Mouse (Mus musculus) ZHBTc4 (cell line): ENCODE data around the gene Qdpr.

ENCODE experiments used
- DNase-seq: peaks from one replicate; pipeline ENCODE4 v3.0.0-alpha.2; 2011; ENCODE audit warnings: low read depth, low spot score

Qdpr gene

GRCm38 (mm10) chr5:45449831-45450716 is at the start of gene Qdpr:
TSS of gene Qdpr (minus strand) at chr5:45450236.
- peak; percentile 100 for DNase-seq

GRCm38 (mm10) chr5:45497564-45497963 is 47.5 kb upstream of the Qdpr start:
- DNase-seq: no peak

GRCm38 (mm10) chr5:45496930-45497550 is 47.0 kb upstream of the Qdpr start:
- peak; percentile 58 for DNase-seq

GRCm38 (mm10) chr5:45496479-45496878 is 46.4 kb upstream of the Qdpr start:
- DNase-seq: no peak

- no peak for DNase-seq
Measured at GRCm38 (mm10) chr5:45496042-45496441, 46.0 kb upstream of the Qdpr start.

GRCm38 (mm10) chr5:45495429-45495975 is 45.5 kb upstream of the Qdpr start:
- DNase-seq: peak; percentile 92

GRCm38 (mm10) chr5:45494093-45494755 is 44.2 kb upstream of the Qdpr start:
- DNase-seq: no peak

GRCm38 (mm10) chr5:45493191-45494092 is 43.4 kb upstream of the Qdpr start, which contains the start of gene Lap3:
TSS of gene Lap3 (plus strand) at chr5:45493374.
- DNase-seq: peak; percentile 99

GRCm38 (mm10) chr5:45491776-45492175 is 41.7 kb upstream of the Qdpr start:
- DNase-seq: no peak

GRCm38 (mm10) chr5:45483654-45484053 is 33.6 kb upstream of the Qdpr start:
- no peak for DNase-seq

- no peak for DNase-seq
Measured at GRCm38 (mm10) chr5:45482607-45483006, 32.6 kb upstream of the Qdpr start.

GRCm38 (mm10) chr5:45481125-45481524 is 31.1 kb upstream of the Qdpr start:
- no peak for DNase-seq

GRCm38 (mm10) chr5:45480066-45480465 is 30.0 kb upstream of the Qdpr start:
- DNase-seq: no peak

GRCm38 (mm10) chr5:45477601-45478000 is 27.6 kb upstream of the Qdpr start:
- DNase-seq: no peak

- no peak for DNase-seq
Measured at GRCm38 (mm10) chr5:45476288-45476687, 26.3 kb upstream of the Qdpr start.

GRCm38 (mm10) chr5:45475771-45476170 is 25.7 kb upstream of the Qdpr start:
- DNase-seq: no peak

GRCm38 (mm10) chr5:45474758-45475157 is 24.7 kb upstream of the Qdpr start:
- no peak for DNase-seq

- peak; percentile 72 for DNase-seq
Measured at GRCm38 (mm10) chr5:45474215-45474614, 24.2 kb upstream of the Qdpr start.

GRCm38 (mm10) chr5:45473521-45473920 is 23.5 kb upstream of the Qdpr start:
- DNase-seq: no peak

- DNase-seq: no peak
Measured at GRCm38 (mm10) chr5:45472880-45473450, 22.9 kb upstream of the Qdpr start.

GRCm38 (mm10) chr5:45454456-45454855 is 4.4 kb upstream of the Qdpr start:
- DNase-seq: no peak
